Mouse (Mus musculus): ENCODE results near the gene Pced1b. TPM values are rescaled to one million over a fixed set of nuclear protein-coding genes. Genes with fewer than 3 reads are reported as not detected.

Pced1b gene
- polyA plus RNA-seq, 1 experiment from 2014 or later: 5.7 TPM

- Histone ChIP-seq H3K27me3 (replicated peaks; ENCODE audit: control insufficient read depth, insufficient read depth, low read length) (no peaks in the 10 kb centered on the region), H3K4me2 (ENCODE audit: low read length) (no peak overlapping the region), H3K36me3 (ENCODE audit: control insufficient read depth, insufficient read depth, low read length) (no peaks in the 10 kb centered on the region), H3K9me3 (ENCODE audit: control insufficient read depth, low read length) (no peaks in the 10 kb centered on the region), H3K4me3 (ENCODE audit: low read depth, low read length) (no peak overlapping the region), H3K9ac (ENCODE audit: low read length) (no peak overlapping the region), H3K4me1 (replicated peaks; ENCODE audit: control insufficient read depth, insufficient read depth, low read length) (no peaks in the 10 kb centered on the region), H3K27ac (ENCODE audit: low read depth) (no peak overlapping the region)
- WGBS: 70% methylated on average over 9 of the region's 9 CpGs
- DNase-seq (ENCODE audit: low spot score) (peak; percentile 35), ATAC-seq (replicated peaks; ENCODE audit: low FRiP score, low TSS enrichment, low read depth) (no peak)
These were observed 63.3 kb downstream of the Pced1b start for GRCm38 (mm10) chr15:97310251-97310650.

DNA sequence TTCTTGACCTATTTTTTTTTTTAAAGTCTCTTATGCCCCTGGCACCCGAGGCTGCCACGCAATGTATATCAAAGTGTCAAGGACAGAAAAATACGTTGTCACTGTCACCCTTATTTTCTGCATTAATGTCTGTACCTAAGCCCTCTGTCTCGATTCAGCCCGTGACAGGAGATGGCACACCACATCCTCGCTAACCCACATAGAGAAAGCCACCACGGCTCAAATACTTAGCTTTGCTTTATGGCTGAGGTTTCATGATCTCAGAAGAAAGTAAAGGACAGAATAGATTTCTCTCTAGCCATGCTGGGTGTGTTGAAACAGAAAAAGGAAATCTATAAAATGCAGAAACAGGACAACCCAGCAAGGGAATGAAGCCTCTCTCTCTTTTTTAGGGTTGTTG lies 64.3 kb downstream of the Pced1b start:
- no peak overlapping the region for H3K27ac ChIP-seq (ENCODE audit: low read depth)
- DNase-seq (ENCODE audit: low spot score) (no peak), ATAC-seq (replicated peaks; ENCODE audit: low FRiP score, low TSS enrichment, low read depth) (no peak)
- no peaks in the 10 kb centered on the region for H3K9me3 ChIP-seq (ENCODE audit: control insufficient read depth, low read length)
- H3K4me3 ChIP-seq (ENCODE audit: low read depth, low read length): no peak overlapping the region
- H3K36me3 ChIP-seq (ENCODE audit: control insufficient read depth, insufficient read depth, low read length): no peaks in the 10 kb centered on the region
- WGBS: 81% methylated on average over 7 of the region's 7 CpGs
- no peaks in the 10 kb centered on the region for H3K4me1 ChIP-seq (replicated peaks; ENCODE audit: control insufficient read depth, insufficient read depth, low read length)
- H3K9ac ChIP-seq (ENCODE audit: low read length): no peak overlapping the region
- no peaks in the 10 kb centered on the region for H3K27me3 ChIP-seq (replicated peaks; ENCODE audit: control insufficient read depth, insufficient read depth, low read length)
- H3K4me2 ChIP-seq (ENCODE audit: low read length): no peak overlapping the region

DNA sequence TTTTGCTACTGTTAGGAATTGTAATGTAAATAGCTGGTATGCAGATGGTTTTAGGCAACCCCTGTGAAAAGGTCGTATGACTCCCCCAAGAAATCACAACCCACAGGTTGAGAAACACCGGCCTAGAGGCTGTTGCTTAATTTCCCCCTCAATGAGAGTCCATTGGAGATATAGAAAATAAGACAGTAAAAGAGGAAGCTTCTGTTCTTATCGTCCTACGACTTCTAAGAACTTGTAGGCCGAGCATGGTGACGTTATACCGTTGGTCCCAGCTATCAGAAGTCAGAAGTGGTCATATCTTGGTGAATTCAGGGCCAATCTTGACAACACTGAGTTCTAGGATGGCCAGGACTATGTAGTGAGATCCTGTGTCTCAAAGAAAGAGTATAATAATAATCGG lies 65.0 kb downstream of the Pced1b start:
- H3K4me1 ChIP-seq (replicated peaks; ENCODE audit: control insufficient read depth, insufficient read depth, low read length): no peaks in the 10 kb centered on the region
- DNase-seq (ENCODE audit: low spot score) (no peak), ATAC-seq (replicated peaks; ENCODE audit: low FRiP score, low TSS enrichment, low read depth) (no peak)
- H3K9ac ChIP-seq (ENCODE audit: low read length): no peak overlapping the region
- H3K36me3 ChIP-seq (ENCODE audit: control insufficient read depth, insufficient read depth, low read length): no peaks in the 10 kb centered on the region
- H3K27ac ChIP-seq (ENCODE audit: low read depth): no peak overlapping the region
- no peaks in the 10 kb centered on the region for H3K27me3 ChIP-seq (replicated peaks; ENCODE audit: control insufficient read depth, insufficient read depth, low read length)
- no peak overlapping the region for H3K4me2 ChIP-seq (ENCODE audit: low read length)
- no peak overlapping the region for H3K4me3 ChIP-seq (ENCODE audit: low read depth, low read length)
- 90% methylated on average over 8 of the region's 8 CpGs for WGBS
- H3K9me3 ChIP-seq (ENCODE audit: control insufficient read depth, low read length): no peaks in the 10 kb centered on the region

DNA sequence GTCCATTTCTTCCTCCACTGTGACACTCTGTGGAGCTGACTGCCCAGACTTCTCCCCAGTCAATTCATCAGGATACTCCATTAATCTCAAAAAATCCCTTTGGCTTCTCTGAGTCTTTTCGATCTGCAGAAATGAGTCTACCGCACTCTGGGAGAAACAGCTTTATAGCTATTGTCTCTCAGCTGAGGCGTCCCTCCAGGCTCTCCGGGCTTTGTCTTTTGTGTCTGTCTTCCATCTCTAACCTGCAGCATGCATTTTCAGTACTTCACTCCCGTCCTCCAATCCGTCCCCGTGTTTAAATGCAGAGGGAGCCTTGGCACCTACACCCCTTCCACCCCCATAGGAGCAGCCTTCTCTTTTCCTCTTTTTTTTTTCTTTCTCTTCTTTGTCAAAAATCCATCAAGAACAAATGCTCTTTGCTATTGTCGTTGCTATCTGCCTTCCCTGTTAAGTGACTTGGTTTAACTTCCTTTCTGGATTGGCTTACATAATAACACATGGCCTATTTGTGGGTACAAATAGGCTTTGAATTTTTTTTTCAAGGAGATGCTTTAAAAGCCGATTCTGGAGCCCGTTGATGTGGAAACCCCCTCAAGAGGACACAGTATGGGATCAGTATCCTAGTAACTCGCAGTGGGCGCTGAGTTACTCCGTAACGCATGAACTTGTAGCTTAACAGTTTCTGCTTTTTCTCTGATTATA lies 68.0 kb downstream of the Pced1b start:
- 88% methylated on average over 14 of the region's 14 CpGs for WGBS
- Histone ChIP-seq H3K9me3 (ENCODE audit: control insufficient read depth, low read length) (peaks cover 2% of the 10 kb centered on the region; the same call in 1 of the 2 replicates), H3K4me3 (ENCODE audit: low read depth, low read length) (no peak overlapping the region), H3K9ac (ENCODE audit: low read length) (no peak overlapping the region), H3K4me1 (replicated peaks; ENCODE audit: control insufficient read depth, insufficient read depth, low read length) (no peaks in the 10 kb centered on the region), H3K4me2 (ENCODE audit: low read length) (no peak overlapping the region), H3K36me3 (ENCODE audit: control insufficient read depth, insufficient read depth, low read length) (no peaks in the 10 kb centered on the region), H3K27ac (ENCODE audit: low read depth) (no peak overlapping the region), H3K27me3 (replicated peaks; ENCODE audit: control insufficient read depth, insufficient read depth, low read length) (no peaks in the 10 kb centered on the region)
- DNase-seq (ENCODE audit: low spot score) (peak; percentile 16), ATAC-seq (replicated peaks; ENCODE audit: low FRiP score, low TSS enrichment, low read depth) (no peak)

DNA sequence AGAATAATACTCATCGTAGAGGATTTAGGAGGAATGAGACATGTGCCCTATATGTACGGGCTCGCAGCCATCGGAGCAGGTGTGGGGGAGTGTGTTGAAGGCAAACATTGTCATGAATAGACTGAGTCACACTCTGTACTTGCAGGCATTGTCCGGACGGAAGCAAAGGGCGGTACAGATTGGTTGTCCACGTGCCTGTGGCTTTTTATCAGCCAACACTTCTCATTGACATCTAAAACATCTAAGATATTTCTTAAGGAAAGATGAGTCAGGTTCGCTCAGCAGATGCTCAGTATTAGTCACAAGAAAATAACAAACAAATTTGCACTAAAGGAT lies 68.5 kb downstream of the Pced1b start:
- H3K36me3 ChIP-seq (ENCODE audit: control insufficient read depth, insufficient read depth, low read length): no peaks in the 10 kb centered on the region
- 88% methylated on average over 9 of the region's 9 CpGs for WGBS
- no peak overlapping the region for H3K9ac ChIP-seq (ENCODE audit: low read length)
- no peaks in the 10 kb centered on the region for H3K4me1 ChIP-seq (replicated peaks; ENCODE audit: control insufficient read depth, insufficient read depth, low read length)
- H3K4me3 ChIP-seq (ENCODE audit: low read depth, low read length): no peak overlapping the region
- no peak for ATAC-seq (replicated peaks; ENCODE audit: low FRiP score, low TSS enrichment, low read depth)
- no peaks in the 10 kb centered on the region for H3K27me3 ChIP-seq (replicated peaks; ENCODE audit: control insufficient read depth, insufficient read depth, low read length)
- H3K27ac ChIP-seq (ENCODE audit: low read depth): no peak overlapping the region
- DNase-seq (ENCODE audit: low spot score): peak; percentile 36
- peaks cover 2% of the 10 kb centered on the region; the same call in 1 of the 2 replicates for H3K9me3 ChIP-seq (ENCODE audit: control insufficient read depth, low read length)
- no peak overlapping the region for H3K4me2 ChIP-seq (ENCODE audit: low read length)

- Histone ChIP-seq H3K4me2 (ENCODE audit: low read length) (no peak overlapping the region), H3K27ac (ENCODE audit: low read depth) (no peak overlapping the region), H3K4me1 (replicated peaks; ENCODE audit: control insufficient read depth, insufficient read depth, low read length) (no peaks in the 10 kb centered on the region), H3K36me3 (ENCODE audit: control insufficient read depth, insufficient read depth, low read length) (no peaks in the 10 kb centered on the region), H3K9ac (ENCODE audit: low read length) (no peak overlapping the region), H3K4me3 (ENCODE audit: low read depth, low read length) (no peak overlapping the region), H3K9me3 (ENCODE audit: control insufficient read depth, low read length) (peaks cover 2% of the 10 kb centered on the region; the same call in 1 of the 2 replicates), H3K27me3 (replicated peaks; ENCODE audit: control insufficient read depth, insufficient read depth, low read length) (no peaks in the 10 kb centered on the region)
- no peak for ATAC-seq (replicated peaks; ENCODE audit: low FRiP score, low TSS enrichment, low read depth)
- DNase-seq (ENCODE audit: low spot score): peak; percentile 50
- 64% methylated on average over 21 of the region's 21 CpGs for WGBS
These were observed 71.6 kb downstream of the Pced1b start for GRCm38 (mm10) chr15:97318365-97319001.

GRCm38 (mm10) chr15:97322821-97323220 lies 75.9 kb downstream of the Pced1b start:
- DNase-seq (ENCODE audit: low spot score) (peak; percentile 16), ATAC-seq (replicated peaks; ENCODE audit: low FRiP score, low TSS enrichment, low read depth) (no peak)
- Histone ChIP-seq H3K4me1 (replicated peaks; ENCODE audit: control insufficient read depth, insufficient read depth, low read length) (no peaks in the 10 kb centered on the region), H3K9ac (ENCODE audit: low read length) (no peak overlapping the region), H3K9me3 (ENCODE audit: control insufficient read depth, low read length) (peaks cover 5% of the 10 kb centered on the region; the same call in 1 of the 2 replicates), H3K27me3 (replicated peaks; ENCODE audit: control insufficient read depth, insufficient read depth, low read length) (no peaks in the 10 kb centered on the region), H3K4me3 (ENCODE audit: low read depth, low read length) (no peak overlapping the region), H3K27ac (ENCODE audit: low read depth) (no peak overlapping the region), H3K36me3 (ENCODE audit: control insufficient read depth, insufficient read depth, low read length) (no peaks in the 10 kb centered on the region), H3K4me2 (ENCODE audit: low read length) (no peak overlapping the region)
- WGBS: 76% methylated on average over 5 of the region's 5 CpGs

DNA sequence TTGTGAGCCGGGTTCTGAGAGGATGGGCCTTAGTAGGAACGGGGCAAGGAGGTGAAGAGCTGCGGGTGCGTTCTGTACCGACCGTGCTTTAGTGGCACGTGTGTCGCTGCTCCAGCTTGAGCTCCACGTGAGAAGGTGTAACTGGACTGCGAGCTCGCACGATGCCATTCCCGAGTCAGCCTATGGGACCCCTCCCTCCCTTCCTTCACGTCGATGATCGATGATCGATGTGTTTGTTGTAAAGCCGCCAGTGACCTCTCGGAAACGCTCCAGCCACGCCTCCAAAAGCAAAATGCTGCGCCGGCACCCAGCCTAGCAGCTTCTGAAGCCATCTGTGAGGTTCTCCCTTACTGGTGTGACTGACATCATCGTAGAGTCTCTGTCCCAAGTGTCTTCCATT lies 76.6 kb downstream of the Pced1b start:
- 0 out of 2 replicates have a peak overlapping the region, but pooled peaks have one; percentile 1 for H3K4me2 ChIP-seq (ENCODE audit: low read length)
- no peak overlapping the region for H3K9ac ChIP-seq (ENCODE audit: low read length)
- WGBS: 79% methylated on average over 24 of the region's 24 CpGs
- peaks cover 5% of the 10 kb centered on the region; the same call in 1 of the 2 replicates for H3K9me3 ChIP-seq (ENCODE audit: control insufficient read depth, low read length)
- H3K27ac ChIP-seq (ENCODE audit: low read depth): no peak overlapping the region
- no peak for ATAC-seq (replicated peaks; ENCODE audit: low FRiP score, low TSS enrichment, low read depth)
- no peak overlapping the region for H3K4me3 ChIP-seq (ENCODE audit: low read depth, low read length)
- no peaks in the 10 kb centered on the region for H3K27me3 ChIP-seq (replicated peaks; ENCODE audit: control insufficient read depth, insufficient read depth, low read length)
- no peaks in the 10 kb centered on the region for H3K4me1 ChIP-seq (replicated peaks; ENCODE audit: control insufficient read depth, insufficient read depth, low read length)
- no peak for DNase-seq (ENCODE audit: low spot score)
- H3K36me3 ChIP-seq (ENCODE audit: control insufficient read depth, insufficient read depth, low read length): no peaks in the 10 kb centered on the region

DNA sequence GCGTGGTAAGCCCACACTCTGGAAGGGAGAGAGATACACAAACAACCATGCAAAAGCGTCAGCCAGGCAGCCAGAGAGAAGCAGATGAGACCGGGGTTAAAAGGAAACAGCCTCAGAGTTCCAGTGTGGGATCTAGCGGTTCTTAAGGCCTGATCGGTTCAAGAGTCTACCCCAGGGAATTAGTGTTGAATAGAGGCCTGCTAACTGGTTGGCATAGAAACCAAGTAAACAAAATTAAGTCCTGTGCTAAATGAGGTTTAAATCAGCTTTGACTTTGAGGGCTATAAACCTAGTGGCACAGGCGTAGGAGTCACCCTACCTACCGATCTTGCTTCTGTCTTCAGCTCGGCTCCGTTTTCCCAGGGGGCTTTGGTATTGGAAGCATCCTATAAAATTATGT lies 77.4 kb downstream of the Pced1b start:
- H3K27ac ChIP-seq (ENCODE audit: low read depth): no peak overlapping the region
- 59% methylated on average over 9 of the region's 9 CpGs for WGBS
- H3K27me3 ChIP-seq (replicated peaks; ENCODE audit: control insufficient read depth, insufficient read depth, low read length): no peaks in the 10 kb centered on the region
- no peak for ATAC-seq (replicated peaks; ENCODE audit: low FRiP score, low TSS enrichment, low read depth)
- no peak overlapping the region for H3K4me2 ChIP-seq (ENCODE audit: low read length)
- H3K4me1 ChIP-seq (replicated peaks; ENCODE audit: control insufficient read depth, insufficient read depth, low read length): no peaks in the 10 kb centered on the region
- H3K36me3 ChIP-seq (ENCODE audit: control insufficient read depth, insufficient read depth, low read length): no peaks in the 10 kb centered on the region
- H3K9ac ChIP-seq (ENCODE audit: low read length): no peak overlapping the region
- H3K4me3 ChIP-seq (ENCODE audit: low read depth, low read length): no peak overlapping the region
- peaks cover 5% of the 10 kb centered on the region; the same call in 1 of the 2 replicates for H3K9me3 ChIP-seq (ENCODE audit: control insufficient read depth, low read length)
- DNase-seq (ENCODE audit: low spot score): no peak
